Mouse (Mus musculus) limb, embryonic 12.5 days (tissue): Measurements from ENCODE around the gene Tmem120a. TPM values are rescaled to one million over a fixed set of nuclear protein-coding genes. Genes with fewer than 3 reads are reported as not detected.

Experiments
- ATAC-seq: fragments of 200-750 bp; cut with Nextera tagmentation; 2 replicates; pipeline ENCODE4 v1.8.0; 2017; ENCODE audit warnings: low read depth, moderate TSS enrichment; ENCODE audit not compliant: insufficient number of reproducible peaks, insufficient read depth, low FRiP score, low TSS enrichment
- H3K27ac ChIP-seq: fragments of 300-500 bp; sonication (generic); 2 replicates; pipeline ENCODE4 v1.5.1; 2016; ENCODE audit warnings: mild to moderate bottlenecking, moderate library complexity
- H3K27me3 ChIP-seq: fragments of 300-500 bp; sonication (generic); 2 replicates; pipeline ENCODE4 v1.6.1; 2016; ENCODE audit warnings: mild to moderate bottlenecking, moderate library complexity
- H3K36me3 ChIP-seq: fragments of 300-500 bp; sonication (generic); 2 replicates; pipeline ENCODE4 v1.6.1; 2016; ENCODE audit warnings: mild to moderate bottlenecking, moderate library complexity
- H3K4me1 ChIP-seq: fragments of 300-500 bp; sonication (generic); replicated peaks from 2 replicates; pipeline ENCODE4 v1.6.1; 2016
- H3K4me2 ChIP-seq: fragments of 300-500 bp; sonication (generic); 2 replicates; pipeline ENCODE4 v1.6.1; 2016; ENCODE audit warnings: mild to moderate bottlenecking, moderate library complexity
- H3K4me3 ChIP-seq: fragments of 300-500 bp; sonication (generic); replicated peaks from 2 replicates; pipeline ENCODE4 v1.5.1; 2016; ENCODE audit warnings: mild to moderate bottlenecking
- H3K9ac ChIP-seq: fragments of 300-500 bp; sonication (generic); replicated peaks from 2 replicates; pipeline ENCODE4 v1.6.1; 2016; ENCODE audit warnings: mild to moderate bottlenecking, moderate library complexity
- H3K9me3 ChIP-seq: fragments of 300-500 bp; sonication (generic); 2 replicates; pipeline ENCODE4 v1.6.1; 2016; ENCODE audit warnings: mild to moderate bottlenecking, moderate library complexity
- WGBS: fragments of 180-500 bp; shearing (Covaris S2); methylation state at CpG from one replicate; pipeline ENCODE4 v1.1.7; 2016; 5-methylcytosine and 5-hydroxymethylcytosine counted together
- polyA plus RNA-seq: library from polyadenylated mRNA; unstranded; fragments of >200 nt; fragmentation: Nextera tagmentation; extraction: Ambion mirVana; gene quantifications from 2 replicates; pipeline ENCODE4 v1.2.1, GENCODE M21; 2016

Gene Tmem120a
- polyA plus RNA-seq, 1 experiment from 2014 or later = 52.5 TPM

DNA sequence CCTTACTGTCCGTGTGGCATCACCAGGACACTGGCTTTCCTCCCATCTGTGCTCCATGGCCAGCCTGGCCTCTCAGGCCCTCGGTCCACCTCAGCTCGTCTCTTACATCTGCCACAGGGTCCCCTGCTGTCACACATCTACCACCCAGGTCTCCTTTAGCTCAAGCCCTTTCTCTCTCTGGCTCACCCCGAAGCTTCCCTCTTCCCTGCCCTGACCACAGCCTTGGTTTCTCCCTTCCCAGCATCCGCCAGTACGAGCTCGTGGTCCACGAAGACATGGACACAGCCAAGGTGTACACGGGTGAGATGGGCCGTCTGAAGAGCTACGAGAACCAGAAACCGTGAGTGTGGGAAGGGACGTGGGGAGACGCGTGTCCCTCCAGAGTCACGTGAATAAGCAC is 12.9 kb downstream of the Tmem120a start:
- Histone ChIP-seq H3K27me3 (no peaks in the 10 kb centered on the region), H3K36me3 (peaks cover 82% of the 10 kb centered on the region)

DNA sequence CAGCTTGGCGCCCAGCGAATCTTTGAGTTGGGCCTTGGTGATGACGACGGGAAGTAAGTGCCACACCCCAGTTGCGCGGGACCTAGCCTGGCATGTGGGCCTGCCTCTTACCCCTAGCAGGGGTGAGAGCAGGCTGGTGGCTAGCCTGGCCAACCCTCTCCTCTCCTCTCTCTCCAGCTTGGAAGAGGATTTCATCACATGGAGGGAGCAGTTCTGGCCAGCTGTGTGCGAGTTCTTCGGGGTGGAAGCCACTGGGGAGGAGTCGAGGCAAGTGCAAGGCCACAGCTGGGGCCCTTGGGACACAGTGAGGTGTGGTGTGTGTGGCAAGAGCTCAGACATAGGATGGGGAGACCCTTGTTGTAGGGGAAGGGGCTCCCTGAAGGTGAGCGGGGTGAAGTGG is 13.3 kb downstream of the Tmem120a start:
- ATAC-seq = no peak
- Histone ChIP-seq H3K9ac (no peak overlapping the region), H3K9me3 (no peaks in the 10 kb centered on the region), H3K4me2 (no peak overlapping the region), H3K36me3 (peaks cover 78% of the 10 kb centered on the region), H3K4me3 (no peak overlapping the region), H3K4me1 (peaks cover 16% of the 10 kb centered on the region), H3K27me3 (no peaks in the 10 kb centered on the region), H3K27ac (no peak overlapping the region)
- WGBS = 93% methylated on average over 10 of the region's 10 CpGs

More for the DNA sequence above, 12.9 kb downstream of the Tmem120a start:
- Histone ChIP-seq H3K4me3 (no peak overlapping the region), H3K9ac (no peak overlapping the region), H3K4me1 (peaks cover 12% of the 10 kb centered on the region), H3K27ac (no peak overlapping the region), H3K4me2 (no peak overlapping the region), H3K9me3 (no peaks in the 10 kb centered on the region)
- ATAC-seq = no peak
- WGBS = 93% methylated on average over 16 of the region's 16 CpGs

DNA sequence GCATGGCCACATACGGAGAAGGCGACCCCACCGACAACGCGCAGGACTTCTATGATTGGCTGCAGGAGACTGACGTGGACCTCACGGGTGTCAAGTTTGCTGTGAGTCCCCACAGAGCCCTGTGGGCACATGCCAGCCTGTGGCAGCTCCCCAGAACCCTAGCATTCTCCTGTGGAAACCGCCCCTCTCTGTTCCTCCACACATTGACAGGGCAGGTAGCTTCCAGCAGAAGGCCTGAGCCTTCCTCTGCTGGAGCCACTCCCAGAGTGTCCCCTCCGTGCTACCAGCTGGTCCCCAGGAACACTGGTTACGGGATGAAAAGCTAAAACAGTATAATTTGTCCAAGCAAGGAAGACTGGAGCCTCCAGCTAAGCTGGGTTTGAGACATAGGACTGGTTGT is 14.0 kb downstream of the Tmem120a start:
- H3K9ac ChIP-seq = no peak overlapping the region
- H3K36me3 ChIP-seq = peaks cover 72% of the 10 kb centered on the region
- peaks cover 23% of the 10 kb centered on the region for H3K4me1 ChIP-seq
- H3K27ac ChIP-seq = no peak overlapping the region
- no peaks in the 10 kb centered on the region for H3K9me3 ChIP-seq
- H3K4me3 ChIP-seq = no peak overlapping the region
- no peak overlapping the region for H3K4me2 ChIP-seq
- no peak for ATAC-seq
- WGBS = 96% methylated on average over 10 of the region's 10 CpGs
- H3K27me3 ChIP-seq = no peaks in the 10 kb centered on the region

DNA sequence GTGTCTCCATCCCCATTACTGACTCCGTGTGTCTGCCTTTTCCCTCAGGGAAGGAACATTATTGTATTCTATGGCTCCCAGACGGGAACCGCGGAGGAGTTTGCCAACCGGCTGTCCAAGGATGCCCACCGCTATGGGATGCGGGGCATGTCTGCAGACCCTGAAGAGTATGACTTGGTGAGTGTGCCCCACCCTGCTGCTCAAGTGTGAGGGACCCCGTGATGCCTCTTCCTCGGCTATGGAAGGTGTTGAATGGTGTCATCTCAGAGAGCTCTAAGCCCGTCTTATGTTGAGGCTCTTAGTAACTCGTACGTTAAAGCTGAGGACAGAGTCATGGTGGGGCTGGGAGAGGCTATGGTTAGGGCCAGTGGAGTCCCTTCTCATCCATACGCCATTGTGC is 14.9 kb downstream of the Tmem120a start:
- 90% methylated on average over 13 of the region's 13 CpGs for WGBS
- no peak overlapping the region for H3K4me2 ChIP-seq

DNA sequence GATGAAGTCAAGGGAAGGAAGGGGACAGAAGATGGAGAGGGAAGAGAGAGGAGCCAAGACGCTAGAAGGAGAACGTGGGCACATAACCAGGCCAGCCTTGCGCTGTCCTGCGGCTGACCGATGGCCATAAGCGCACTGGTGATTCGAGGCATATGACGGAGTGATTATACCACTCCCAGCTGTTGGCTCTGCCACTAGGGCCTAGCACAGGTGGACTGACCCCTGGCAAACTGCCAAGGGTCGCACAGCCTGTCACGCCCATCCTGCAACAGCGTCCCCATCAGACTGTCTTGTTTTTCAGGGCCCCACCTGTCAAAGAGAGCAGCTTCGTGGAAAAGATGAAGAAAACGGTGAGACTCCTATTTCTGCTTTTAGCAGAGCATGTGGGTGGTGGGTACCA is 15.9 kb downstream of the Tmem120a start:
- Histone ChIP-seq H3K4me3 (no peak overlapping the region), H3K9ac (no peak overlapping the region), H3K4me1 (peaks cover 42% of the 10 kb centered on the region), H3K4me2 (no peak overlapping the region), H3K36me3 (peaks cover 53% of the 10 kb centered on the region), H3K9me3 (no peaks in the 10 kb centered on the region), H3K27ac (no peak overlapping the region), H3K27me3 (no peaks in the 10 kb centered on the region)
- no peak for ATAC-seq
- 89% methylated on average over 13 of the region's 13 CpGs for WGBS

More for the DNA sequence above, 14.9 kb downstream of the Tmem120a start:
- Histone ChIP-seq H3K4me1 (peaks cover 32% of the 10 kb centered on the region), H3K4me3 (no peak overlapping the region), H3K36me3 (peaks cover 62% of the 10 kb centered on the region), H3K9ac (no peak overlapping the region), H3K27ac (no peak overlapping the region), H3K9me3 (no peaks in the 10 kb centered on the region), H3K27me3 (no peaks in the 10 kb centered on the region)
- ATAC-seq = no peak

DNA sequence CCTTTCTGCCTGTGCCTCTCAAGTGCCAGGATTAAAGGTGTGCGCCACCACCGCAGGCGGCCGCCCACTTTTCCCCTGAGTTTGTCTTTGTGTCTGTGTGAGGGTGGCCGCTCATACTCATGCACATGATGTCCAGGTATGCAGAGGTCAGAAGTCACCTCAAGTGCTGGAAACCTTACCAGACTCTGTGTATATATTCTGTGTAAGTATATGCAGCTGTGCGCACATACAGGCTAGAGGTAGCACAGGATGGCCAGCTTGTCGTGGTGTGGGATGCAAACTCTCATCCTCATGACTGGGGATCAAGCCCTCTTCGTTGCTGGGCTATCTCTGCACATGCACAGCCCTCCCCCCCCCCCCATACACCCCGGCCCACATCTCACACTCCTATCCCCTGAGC is 16.4 kb downstream of the Tmem120a start:
- Histone ChIP-seq H3K9ac (no peak overlapping the region), H3K9me3 (no peaks in the 10 kb centered on the region), H3K4me3 (no peak overlapping the region), H3K36me3 (peaks cover 48% of the 10 kb centered on the region), H3K4me2 (peak overlapping the region; percentile 66; the same call in 1 of the 2 replicates), H3K4me1 (peaks cover 47% of the 10 kb centered on the region), H3K27me3 (no peaks in the 10 kb centered on the region), H3K27ac (no peak overlapping the region)
- 89% methylated on average over 9 of the region's 9 CpGs for WGBS
- no peak for ATAC-seq

DNA sequence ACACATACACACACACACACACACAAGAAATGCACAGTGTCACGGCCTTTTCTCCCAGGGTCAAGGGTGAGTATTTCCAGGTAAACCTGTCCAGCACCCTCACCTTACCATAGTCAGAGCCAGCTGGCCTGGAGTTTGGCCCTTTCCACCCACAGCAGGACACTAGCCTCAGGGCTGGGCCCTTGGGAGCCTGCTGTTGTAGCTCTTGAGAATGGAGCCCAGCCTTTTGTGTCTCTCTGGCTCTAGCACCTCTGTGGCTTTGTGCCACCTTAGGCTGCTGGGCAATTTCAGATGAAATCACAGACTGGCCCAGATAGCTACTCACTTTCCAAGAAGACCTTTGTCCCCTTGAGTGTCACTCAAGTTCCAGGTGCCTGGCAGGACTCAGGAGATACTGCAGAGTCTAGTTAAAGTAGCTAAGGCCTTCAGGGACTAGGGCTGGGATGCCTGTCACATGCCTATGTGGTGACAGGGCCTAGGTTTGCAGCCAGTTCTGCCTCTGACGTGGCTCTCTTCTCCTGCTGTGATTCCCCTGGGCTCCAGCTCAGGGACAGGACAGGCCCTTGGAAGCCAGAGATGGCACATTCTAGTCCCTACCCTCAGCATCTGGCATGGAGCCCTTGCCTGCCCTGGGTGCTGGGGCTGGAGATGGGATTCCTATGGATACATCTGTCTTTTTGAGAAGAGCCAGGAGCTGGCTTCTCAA is 17.5 kb downstream of the Tmem120a start:
- WGBS = 53% methylated on average over 2 of the region's 2 CpGs
- Histone ChIP-seq H3K36me3 (peaks cover 37% of the 10 kb centered on the region), H3K9me3 (no peaks in the 10 kb centered on the region), H3K4me2 (peak overlapping the region; percentile 66), H3K27ac (peak overlapping the region; percentile 96; the same call in 1 of the 2 replicates), H3K4me1 (peaks cover 57% of the 10 kb centered on the region), H3K9ac (peak overlapping the region; percentile 61), H3K27me3 (no peaks in the 10 kb centered on the region), H3K4me3 (peak overlapping the region; percentile 37)
- ATAC-seq = no peak

DNA sequence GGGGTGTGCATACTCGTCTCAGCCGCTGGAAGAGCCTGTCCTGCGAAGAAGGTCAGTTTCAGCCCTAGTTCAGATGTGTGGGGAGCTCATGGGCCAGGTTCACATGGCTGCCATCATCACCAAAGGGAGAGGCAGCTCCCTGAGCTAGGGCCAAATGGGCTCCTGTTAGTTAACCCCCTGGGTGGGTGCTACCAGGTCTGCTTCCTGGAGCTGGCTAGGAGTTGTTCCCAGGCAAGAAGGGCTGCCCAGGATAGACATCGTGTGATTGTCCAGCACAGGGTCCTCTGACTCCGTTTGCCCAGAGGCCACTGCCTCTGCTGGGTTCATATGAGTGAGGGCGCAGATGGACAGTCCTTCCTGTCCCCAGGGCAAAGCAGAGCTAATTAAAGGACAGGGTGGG is 18.3 kb downstream of the Tmem120a start:
- no peak for ATAC-seq
- Histone ChIP-seq H3K36me3 (peaks cover 29% of the 10 kb centered on the region), H3K4me2 (peak overlapping the region; percentile 66), H3K4me3 (peak overlapping the region; percentile 37), H3K27ac (peak overlapping the region; percentile 96), H3K4me1 (peaks cover 57% of the 10 kb centered on the region), H3K9me3 (no peaks in the 10 kb centered on the region), H3K27me3 (no peaks in the 10 kb centered on the region), H3K9ac (peak overlapping the region; percentile 61)
- WGBS = 20% methylated on average over 6 of the region's 6 CpGs

DNA sequence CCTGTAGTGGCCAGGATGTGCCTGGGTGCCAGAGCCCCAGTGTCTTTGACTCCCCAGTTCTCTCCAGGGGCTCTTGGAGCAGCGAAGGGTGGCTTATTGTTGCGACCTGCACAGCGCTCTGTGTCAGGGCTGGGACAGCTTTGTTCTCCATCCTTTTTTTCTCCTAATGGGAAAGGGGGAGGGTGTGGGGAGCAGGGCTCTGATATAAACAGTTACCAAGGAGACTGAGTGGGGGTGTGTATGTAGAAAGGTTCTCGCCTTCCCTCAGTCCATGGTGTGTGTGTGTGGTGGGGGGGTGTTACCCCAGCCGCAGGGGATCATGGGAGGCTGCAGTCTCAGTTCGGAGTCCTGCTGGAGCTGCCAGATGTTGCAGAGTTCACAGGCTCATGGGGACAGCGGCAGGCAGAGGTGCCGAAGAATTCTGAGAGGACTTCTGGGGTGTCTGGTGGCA is 18.8 kb downstream of the Tmem120a start:
- Histone ChIP-seq H3K4me1 (peaks cover 57% of the 10 kb centered on the region), H3K9ac (peak overlapping the region; percentile 61)
- WGBS = 2% methylated on average over 8 of the region's 8 CpGs

DNA sequence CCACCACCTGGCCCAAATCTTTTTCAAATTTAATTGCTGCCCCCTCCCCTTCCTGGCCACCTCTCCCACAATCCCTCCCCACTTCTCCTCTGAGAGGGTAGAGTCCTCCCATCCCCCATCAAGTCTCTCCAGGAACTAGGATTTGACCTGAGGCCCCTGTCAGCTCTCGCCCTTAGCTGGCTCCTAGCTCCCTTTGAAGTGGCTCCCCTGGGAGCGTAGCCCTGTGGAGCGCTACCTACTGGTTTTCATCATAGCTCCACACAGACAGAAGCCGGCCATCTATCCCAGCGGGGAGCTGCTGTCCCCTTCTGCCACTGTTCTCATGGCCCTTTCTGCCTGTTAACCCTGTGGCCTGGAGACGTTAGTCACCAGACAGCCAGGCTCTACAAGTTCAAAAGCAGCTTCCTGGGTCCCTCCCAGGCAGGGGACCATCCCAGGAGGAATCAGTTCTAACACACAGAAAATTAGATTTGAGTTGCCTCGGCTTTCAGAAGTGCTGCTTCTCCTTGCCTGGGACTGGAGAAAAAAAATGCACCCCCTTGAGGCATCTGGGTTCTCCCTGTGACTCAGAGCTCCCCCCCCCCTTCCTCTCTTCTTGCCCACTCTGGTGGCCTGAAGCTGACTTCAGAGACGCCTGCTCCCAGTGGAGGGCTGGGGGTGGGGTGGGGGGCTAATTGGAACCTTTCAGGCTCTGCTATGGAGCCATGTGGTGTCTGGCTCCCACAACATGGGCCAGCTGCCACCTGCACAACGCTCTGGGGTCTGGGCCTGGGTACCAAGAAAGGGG is 19.5 kb downstream of the Tmem120a start:
- ATAC-seq = peak; percentile 79
- no peaks in the 10 kb centered on the region for H3K9me3 ChIP-seq
- peak overlapping the region; percentile 66 for H3K4me2 ChIP-seq
- peak overlapping the region; percentile 61 for H3K9ac ChIP-seq
- peak overlapping the region; percentile 37 for H3K4me3 ChIP-seq
- H3K27me3 ChIP-seq = no peaks in the 10 kb centered on the region
- peaks cover 19% of the 10 kb centered on the region for H3K36me3 ChIP-seq
- peaks cover 57% of the 10 kb centered on the region for H3K4me1 ChIP-seq
- peak overlapping the region; percentile 96 for H3K27ac ChIP-seq
- 3% methylated on average over 9 of the region's 9 CpGs for WGBS

More for the DNA sequence above, 18.8 kb downstream of the Tmem120a start:
- peaks cover 23% of the 10 kb centered on the region for H3K36me3 ChIP-seq
- peak overlapping the region; percentile 66 for H3K4me2 ChIP-seq
- no peaks in the 10 kb centered on the region for H3K27me3 ChIP-seq
- H3K9me3 ChIP-seq = no peaks in the 10 kb centered on the region
- peak; percentile 88 for ATAC-seq
- H3K4me3 ChIP-seq = peak overlapping the region; percentile 37
- peak overlapping the region; percentile 96 for H3K27ac ChIP-seq

DNA sequence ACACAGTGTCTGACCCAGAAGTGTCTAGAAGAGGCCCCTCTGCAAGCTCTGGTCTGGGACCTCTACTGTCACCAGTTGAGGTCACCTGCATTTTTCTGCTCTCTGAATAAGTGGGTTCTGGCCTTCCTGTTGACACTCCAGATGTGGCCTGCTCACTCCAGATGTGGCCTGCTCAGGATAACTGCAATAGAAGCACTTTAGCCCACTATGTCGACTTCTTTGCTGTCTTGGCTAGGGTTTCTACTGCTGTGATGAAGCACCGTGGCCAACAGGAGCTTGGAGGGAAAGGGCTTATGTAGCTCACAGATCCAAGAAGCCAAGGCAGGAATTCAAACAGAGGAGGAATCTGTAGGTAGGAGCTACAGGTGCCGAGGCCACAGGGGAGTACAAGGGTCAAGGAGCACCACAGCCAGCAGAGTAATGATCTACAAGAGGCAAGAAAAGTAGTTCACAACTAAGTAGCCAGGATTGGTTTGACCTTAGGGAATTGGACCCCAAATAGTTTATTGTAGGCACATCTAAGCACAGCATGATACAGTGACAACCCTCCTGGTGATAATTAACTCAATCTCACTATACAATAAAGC is 21.0 kb downstream of the Tmem120a start:
- H3K4me1 ChIP-seq = peaks cover 57% of the 10 kb centered on the region
- H3K27me3 ChIP-seq = no peaks in the 10 kb centered on the region
- no peak for ATAC-seq
- no peak overlapping the region for H3K9ac ChIP-seq
- WGBS = 42% methylated on average over 3 of the region's 3 CpGs
- peaks cover 17% of the 10 kb centered on the region; the same call in 1 of the 2 replicates for H3K36me3 ChIP-seq
- H3K4me2 ChIP-seq = no peak overlapping the region
- peak overlapping the region; percentile 62 for H3K27ac ChIP-seq
- H3K4me3 ChIP-seq = no peak overlapping the region
- H3K9me3 ChIP-seq = no peaks in the 10 kb centered on the region
